Mouse (Mus musculus) kidney, postnatal 0 days (tissue): Measurements from ENCODE around the gene Adam4. TPM values are rescaled to one million over a fixed set of nuclear protein-coding genes. Genes with fewer than 3 reads are reported as not detected.
"Not testable (repeated sequence)": the region's sequence is repeated elsewhere in the genome, so short reads cannot be mapped to it uniquely, and the experiment has no call there.

Experiments
- ATAC-seq: fragments of 200-750 bp; cut with Nextera tagmentation; replicated peaks from 2 replicates; pipeline ENCODE4 v1.8.0; 2017; ENCODE audit warnings: low read depth, moderate number of reproducible peaks, moderate TSS enrichment, moderate library complexity; ENCODE audit not compliant: low FRiP score
- DNase-seq: peaks from one replicate; pipeline ENCODE4 v3.0.0-alpha.2; 2016; ENCODE audit warnings: low spot score
- H3K27ac ChIP-seq: fragments of 300-500 bp; sonication (generic); 2 replicates; pipeline ENCODE4 v1.5.1; 2014; ENCODE audit warnings: mild to moderate bottlenecking
- H3K27me3 ChIP-seq: fragments of 300-500 bp; sonication (generic); 2 replicates; pipeline ENCODE4 v1.6.1; 2014; ENCODE audit warnings: low read length, mixed read lengths; ENCODE audit not compliant: insufficient read depth
- H3K36me3 ChIP-seq: fragments of 300-500 bp; sonication (generic); 2 replicates; pipeline ENCODE4 v1.6.1; 2014; ENCODE audit warnings: low read length, mixed read lengths; ENCODE audit not compliant: insufficient read depth
- H3K4me1 ChIP-seq: fragments of 300-500 bp; sonication (generic); replicated peaks from 2 replicates; pipeline ENCODE4 v1.6.1; 2014; ENCODE audit warnings: antibody characterized with exemption, low read length, mixed read lengths; ENCODE audit not compliant: insufficient read depth
- H3K4me2 ChIP-seq: fragments of 300-500 bp; sonication (generic); 2 replicates; pipeline ENCODE4 v1.6.1; 2014; ENCODE audit warnings: mild to moderate bottlenecking, low read length, moderate library complexity, mixed read lengths
- H3K4me3 ChIP-seq: fragments of 300-500 bp; sonication (generic); replicated peaks from 2 replicates; pipeline ENCODE4 v1.5.1; 2014; ENCODE audit warnings: low read depth, low read length
- H3K9ac ChIP-seq: fragments of 300-500 bp; sonication (generic); 2 replicates; pipeline ENCODE4 v1.6.1; 2014; ENCODE audit warnings: low read depth, low read length
- H3K9me3 ChIP-seq: fragments of 300-500 bp; sonication (generic); replicated peaks from 2 replicates; pipeline ENCODE4 v1.6.1; 2016; ENCODE audit warnings: low read length, inconsistent platforms, mixed read lengths
- CTCF ChIP-seq: IDR thresholded peaks from 2 replicates; pipeline ENCODE4 v1.5.1; 2016; ENCODE audit warnings: antibody characterized with exemption, low read depth, mild to moderate bottlenecking, moderate library complexity
- WGBS: fragments of 180-500 bp; shearing (Covaris S2); extraction: QIAGEN DNeasy Blood & Tissue Kit; methylation state at CpG from one replicate; pipeline ENCODE4 v1.1.7; 2014; 5-methylcytosine and 5-hydroxymethylcytosine counted together
- polyA plus RNA-seq: library from polyadenylated mRNA; unstranded; fragments of >200 nt; fragmentation: Nextera tagmentation; extraction: Ambion mirVana; gene quantifications from 2 replicates; pipeline ENCODE4 v1.2.1, GENCODE M21; 2015

Adam4 gene
- polyA plus RNA-seq, result 0.24 TPM in 2 replicates

DNA sequence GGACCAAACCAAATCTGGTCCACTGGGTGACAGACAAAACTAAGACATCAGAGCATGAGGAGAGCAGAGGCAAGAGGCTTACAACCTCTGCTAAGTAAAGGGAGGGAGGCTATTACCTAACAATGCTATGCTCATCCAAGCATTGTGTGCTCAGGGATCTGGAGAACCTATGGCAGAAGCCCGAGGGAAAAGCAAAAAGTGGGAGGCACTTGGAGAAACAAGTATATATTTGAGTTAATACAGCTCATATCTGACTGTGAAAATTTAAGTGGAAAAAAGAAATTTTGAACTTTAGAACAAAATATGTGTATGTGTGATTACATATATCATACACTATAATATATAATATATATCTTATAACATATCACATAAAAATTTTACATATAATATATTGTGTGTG, at the start of gene Adam4:
Gene Adam4 (minus strand): TSS at position 101 of the 400 bp plus-strand sequence.
- Histone ChIP-seq H3K27me3 (no peaks in the 10 kb centered on the region), H3K9me3 (no peaks in the 10 kb centered on the region), H3K27ac (no peak within 1 kb of the TSS), H3K36me3 (no peaks in the 10 kb centered on the region), H3K4me3 (no peak within 1 kb of the TSS), H3K9ac (no peak within 1 kb of the TSS), H3K4me1 (no peaks in the 10 kb centered on the region), H3K4me2 (no peak within 1 kb of the TSS)
- no peak for TF ChIP-seq CTCF
- DNase-seq (no peak), ATAC-seq (no peak)
- 88% methylated on average over 1 of the region's 1 CpGs for WGBS

DNA sequence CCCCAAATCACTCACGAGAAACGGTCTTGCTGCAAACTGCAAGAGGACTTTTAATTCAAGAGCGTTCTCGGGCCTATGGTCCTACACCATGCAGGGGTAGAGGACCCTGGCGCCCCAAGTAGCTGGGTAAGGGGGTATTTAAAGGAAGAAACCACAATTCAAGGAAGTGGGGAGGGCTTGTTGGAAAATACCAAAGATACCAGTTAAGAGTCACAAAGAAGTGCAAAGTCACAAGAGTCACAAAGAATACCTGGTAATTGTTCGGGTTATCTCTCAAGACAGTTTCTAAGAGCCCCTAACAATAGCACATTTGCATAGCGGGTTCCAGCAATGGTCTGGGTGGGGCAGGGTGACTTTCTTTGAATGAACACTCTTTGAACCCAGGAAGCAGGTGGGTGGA, 37.3 kb upstream of the Adam4 start:
- not testable (repeated sequence) for H3K9me3 ChIP-seq, H3K4me1 ChIP-seq, H3K4me2 ChIP-seq, H3K27ac ChIP-seq, H3K4me3 ChIP-seq, DNase-seq, H3K36me3 ChIP-seq, ATAC-seq, H3K27me3 ChIP-seq, H3K9ac ChIP-seq
- 96% methylated on average over 7 of the region's 7 CpGs for WGBS

DNA sequence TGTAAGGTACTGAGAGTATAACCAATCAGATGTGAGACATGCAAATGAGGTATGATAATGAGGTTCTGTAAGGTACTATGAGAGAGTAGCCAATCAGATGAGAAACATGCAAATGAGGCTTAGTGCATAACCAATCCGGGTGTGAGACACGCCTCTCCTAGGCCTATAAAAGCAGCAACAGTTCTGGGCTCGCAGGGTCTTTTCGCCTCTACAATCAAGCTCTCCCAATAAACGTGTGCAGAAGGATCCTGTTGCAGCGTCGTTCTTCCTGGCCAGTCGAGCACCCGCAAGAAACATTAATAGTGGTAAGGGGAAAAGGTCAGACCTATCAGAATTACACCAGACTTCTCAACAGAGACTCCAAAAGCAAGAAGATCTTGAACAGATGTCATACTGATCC, 17.2 kb upstream of the Adam4 start:
- H3K27me3 ChIP-seq, H3K4me2 ChIP-seq, DNase-seq, H3K4me3 ChIP-seq, ATAC-seq, H3K27ac ChIP-seq, H3K36me3 ChIP-seq, H3K4me1 ChIP-seq, H3K9ac ChIP-seq, H3K9me3 ChIP-seq: not testable (repeated sequence)
- WGBS, result 90% methylated on average over 9 of the region's 9 CpGs

DNA sequence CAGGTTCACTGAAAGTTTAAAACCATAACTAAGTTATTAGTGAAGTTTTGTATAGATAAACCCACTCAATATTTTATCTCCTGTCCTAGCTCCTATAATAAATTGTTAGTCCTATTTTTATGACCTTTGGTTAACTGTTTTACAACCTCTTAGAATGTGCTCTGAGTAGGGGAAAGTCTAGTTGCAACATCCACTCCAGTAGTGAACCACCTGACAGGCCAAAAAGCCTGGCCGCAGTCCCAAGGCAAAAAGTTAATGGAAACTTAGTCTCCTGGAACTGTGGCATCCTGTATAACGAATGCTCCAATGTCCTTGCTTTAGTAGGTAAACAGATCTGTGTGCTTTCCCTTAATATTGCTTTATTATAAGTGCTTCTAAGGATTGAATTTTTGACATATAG, 13.0 kb upstream of the Adam4 start:
- H3K9me3 ChIP-seq, H3K4me1 ChIP-seq, H3K27ac ChIP-seq, H3K27me3 ChIP-seq, H3K36me3 ChIP-seq, ATAC-seq, H3K4me3 ChIP-seq, H3K4me2 ChIP-seq, H3K9ac ChIP-seq: not testable (repeated sequence)
- peak; percentile 26 for DNase-seq
- 60% methylated on average over 2 of the region's 2 CpGs for WGBS

DNA sequence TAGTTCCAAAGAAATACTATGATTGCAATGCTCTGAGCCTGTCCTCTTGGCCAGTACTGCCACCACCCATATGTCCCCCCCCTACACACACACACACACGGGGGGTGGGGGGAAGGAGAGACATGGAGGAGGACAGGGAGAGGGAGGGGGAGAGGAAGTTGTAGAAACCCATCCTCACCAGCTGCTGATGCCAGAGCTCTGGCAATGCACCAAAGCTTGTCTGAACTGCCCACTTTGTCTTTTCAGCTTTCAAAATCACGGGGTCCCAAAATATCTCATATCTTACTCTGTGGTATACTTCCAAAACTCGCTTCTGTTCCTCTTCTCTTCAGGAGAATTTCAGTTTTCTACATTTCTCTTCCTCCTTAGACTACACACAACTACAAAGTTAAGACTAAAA, 8.5 kb downstream of the Adam4 start:
- ATAC-seq, result no peak
- H3K27ac ChIP-seq, result no peak overlapping the region
- no peak for TF ChIP-seq CTCF
- no peaks in the 10 kb centered on the region for H3K9me3 ChIP-seq
- DNase-seq, result no peak
- no peaks in the 10 kb centered on the region for H3K36me3 ChIP-seq
- no peaks in the 10 kb centered on the region for H3K4me1 ChIP-seq
- no peak overlapping the region for H3K4me3 ChIP-seq
- 82% methylated on average over 3 of the region's 3 CpGs for WGBS
- no peak overlapping the region for H3K4me2 ChIP-seq
- H3K9ac ChIP-seq, result no peak overlapping the region
- no peaks in the 10 kb centered on the region for H3K27me3 ChIP-seq

DNA sequence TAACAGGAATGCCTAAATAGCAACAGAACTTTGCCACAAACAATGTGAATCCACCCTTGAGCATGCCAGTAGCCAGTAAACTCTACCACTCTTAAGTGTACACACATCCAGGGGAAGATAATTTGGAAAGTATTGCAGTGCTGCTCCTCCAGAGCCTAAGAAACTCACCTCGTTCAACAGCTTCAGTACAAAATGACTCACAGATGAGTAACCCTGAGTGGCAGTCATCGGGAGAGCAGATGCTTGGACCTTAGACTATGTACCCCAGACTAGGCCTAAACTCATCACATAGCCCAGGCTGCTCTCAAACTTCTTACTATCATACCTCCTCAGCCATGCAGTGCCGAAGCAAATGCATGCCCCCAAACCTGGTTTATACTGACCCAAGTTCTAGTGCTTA, 12.8 kb downstream of the Adam4 start:
- no peaks in the 10 kb centered on the region for H3K4me1 ChIP-seq
- H3K4me2 ChIP-seq, result no peak overlapping the region
- no peaks in the 10 kb centered on the region for H3K27me3 ChIP-seq
- DNase-seq, result no peak
- 83% methylated on average over 3 of the region's 3 CpGs for WGBS
- H3K9me3 ChIP-seq, result no peaks in the 10 kb centered on the region
- ATAC-seq, result no peak
- no peak overlapping the region for H3K27ac ChIP-seq
- no peak overlapping the region for H3K9ac ChIP-seq
- TF ChIP-seq CTCF, result no peak
- no peaks in the 10 kb centered on the region for H3K36me3 ChIP-seq
- no peak overlapping the region for H3K4me3 ChIP-seq

DNA sequence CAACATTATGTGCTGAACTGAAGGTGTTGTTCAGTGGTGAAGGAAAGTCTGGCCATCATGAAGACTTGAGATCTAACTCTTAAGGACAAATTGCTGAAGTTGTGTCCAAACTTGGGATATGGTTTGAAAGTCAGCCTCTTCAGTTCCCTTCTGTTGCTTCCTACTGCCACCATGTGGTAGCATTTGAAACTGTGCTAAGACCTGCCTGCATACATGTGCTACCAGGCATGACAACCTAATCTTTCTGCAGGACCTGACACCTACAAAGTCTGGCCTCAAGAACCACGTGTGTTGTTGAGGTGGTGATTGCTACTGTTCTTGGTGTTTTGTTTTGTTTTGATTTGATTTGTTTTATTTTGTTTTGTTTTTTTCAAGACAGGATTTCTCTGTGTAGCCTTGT, 19.6 kb downstream of the Adam4 start:
- TF ChIP-seq CTCF, result peak; percentile 82

DNA sequence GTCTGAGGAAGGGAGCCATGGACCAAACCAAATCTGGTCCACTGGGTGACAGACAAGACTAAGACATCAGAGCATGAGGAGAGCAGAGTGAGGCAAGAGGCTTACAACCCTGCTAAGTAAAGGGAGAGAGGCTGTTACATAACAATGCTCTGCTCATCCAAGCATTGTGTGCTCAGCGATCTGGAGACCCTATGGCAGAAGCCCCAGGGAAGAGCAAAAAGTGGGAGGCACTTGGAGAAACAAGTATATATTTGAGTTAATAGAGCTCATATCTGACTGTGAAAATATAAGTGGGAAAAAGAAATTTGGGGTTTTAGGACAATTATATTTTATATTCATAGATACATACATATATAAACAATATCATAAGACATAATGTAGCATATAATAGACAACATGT, 42.4 kb downstream of the Adam4 start, which contains the start of gene Gm4787:
Gene Gm4787 (minus strand): TSS at position 101 of the 400 bp plus-strand sequence.
- not testable (repeated sequence) for ATAC-seq, DNase-seq, H3K9me3 ChIP-seq

More for the DNA sequence above, 19.6 kb downstream of the Adam4 start:
- Histone ChIP-seq H3K27me3 (no peaks in the 10 kb centered on the region), H3K4me1 (no peaks in the 10 kb centered on the region), H3K4me2 (no peak overlapping the region), H3K9ac (no peak overlapping the region), H3K4me3 (no peak overlapping the region), H3K9me3 (no peaks in the 10 kb centered on the region), H3K36me3 (no peaks in the 10 kb centered on the region), H3K27ac (no peak overlapping the region)
- ATAC-seq (no peak), DNase-seq (peak; percentile 80)
- WGBS, result 6% methylated on average over 1 of the region's 1 CpGs

More for the DNA sequence above, 42.4 kb downstream of the Adam4 start, which contains the start of gene Gm4787:
- H3K27me3 ChIP-seq, H3K4me2 ChIP-seq, H3K9ac ChIP-seq, H3K4me3 ChIP-seq, H3K36me3 ChIP-seq, H3K27ac ChIP-seq, H3K4me1 ChIP-seq: not testable (repeated sequence)
- WGBS, result 71% methylated on average over 1 of the region's 1 CpGs
